26 mouse cellular contexts compared by ENCODE assay signal in the genomic region with DNA sequence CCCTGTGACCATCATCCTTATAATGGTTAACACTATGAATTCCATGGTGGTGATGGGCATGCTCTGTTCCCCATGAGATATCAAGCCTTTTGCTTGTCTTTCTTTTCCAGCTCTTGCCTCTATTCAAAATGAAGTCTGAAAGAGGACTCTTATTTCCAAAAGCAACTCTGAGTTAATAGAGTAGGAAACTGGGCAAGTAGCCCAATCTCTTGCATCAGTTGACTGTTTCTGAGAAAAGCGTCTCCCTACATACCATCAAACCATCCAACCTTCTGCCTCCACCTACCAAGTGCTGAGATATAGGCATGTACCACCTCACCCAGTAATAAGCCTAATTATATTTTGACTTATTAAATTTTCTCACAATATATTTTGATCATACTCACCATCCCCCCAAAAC.
A peak's percentile ranks its signal among the peaks of the same experiment; 100 is the strongest.
DNase-seq lines count a peak whose midpoint lies in the region; ATAC-seq and TF ChIP-seq lines count a peak whose summit lies in the region.
"Had no signal": no experiment of that assay in that cellular context is flagged by ENCODE, and none has a peak within 500 bp of the region (broad histone marks: within the 10 kb centered on the region; RNA-seq: fewer than 3 reads in every experiment).

No protein-coding gene starts in this region.

- no peak for TF ChIP-seq POLR2A in embryonic fibroblast, embryonic 13.5 days (IDR thresholded peaks at IDR 0.05; ENCODE audit: low read depth, low read length)

- H3K27ac ChIP-seq in forebrain, embryonic 14.5 days (ENCODE audit: low read depth, low read length) = no peak overlapping the region
- no peak overlapping the region for H3K27ac ChIP-seq in forebrain, embryonic 11.5 days (ENCODE audit: low read depth, low read length)
- H3K27ac ChIP-seq in lung, embryonic 14.5 days (ENCODE audit: low read depth) = no peak overlapping the region
- H3K27ac ChIP-seq in embryonic fibroblast, embryonic 13.5 days (ENCODE audit: insufficient read depth, low read length) = peak overlapping the region; percentile 73
- H3K27ac ChIP-seq: embryonic facial prominence, embryonic 13.5 days; forebrain, embryonic 15.5 days; heart, adult 2 months; heart, embryonic 15.5 days; hindbrain, embryonic 10.5 days; hindbrain, embryonic 14.5 days had no signal

- H3K27me3 ChIP-seq in forebrain, embryonic 14.5 days (replicated peaks; ENCODE audit: control insufficient read depth, insufficient read depth, low read length) = no peaks in the 10 kb centered on the region
- no peaks in the 10 kb centered on the region for H3K27me3 ChIP-seq in forebrain, embryonic 11.5 days (ENCODE audit: control insufficient read depth, insufficient read depth, low read length)
- H3K27me3 ChIP-seq in lung, embryonic 14.5 days (ENCODE audit: insufficient read depth, low read length) = no peaks in the 10 kb centered on the region
- H3K27me3 ChIP-seq: embryonic facial prominence, embryonic 13.5 days; forebrain, embryonic 15.5 days; heart, embryonic 15.5 days had no signal

- no peaks in the 10 kb centered on the region for H3K9me3 ChIP-seq in forebrain, embryonic 14.5 days (replicated peaks; ENCODE audit: control insufficient read depth, low read length)
- H3K9me3 ChIP-seq in forebrain, embryonic 11.5 days (ENCODE audit: control insufficient read depth, low read length) = no peaks in the 10 kb centered on the region
- no peaks in the 10 kb centered on the region for H3K9me3 ChIP-seq in lung, embryonic 14.5 days (ENCODE audit: low read depth, low read length)
- H3K9me3 ChIP-seq: embryonic facial prominence, embryonic 13.5 days; forebrain, embryonic 15.5 days; G1E; heart, embryonic 15.5 days; hindbrain, embryonic 10.5 days had no signal

- no peak for ATAC-seq in forebrain, embryonic 14.5 days
- no peak for ATAC-seq in forebrain, embryonic 11.5 days (replicated peaks; ENCODE audit: low FRiP score)
- ATAC-seq in lung, embryonic 14.5 days (ENCODE audit: insufficient read depth) = no peak
- ATAC-seq: CD4-positive, CD25-positive, alpha-beta regulatory T cell, adult 4 months; forebrain, embryonic 15.5 days; inflammation-experienced regulatory T-cells, adult 6 months had no signal

- no peak overlapping the region for H3K4me3 ChIP-seq in forebrain, embryonic 14.5 days (ENCODE audit: low read depth, low read length)
- H3K4me3 ChIP-seq in forebrain, embryonic 11.5 days (ENCODE audit: low read depth, low read length) = no peak overlapping the region
- H3K4me3 ChIP-seq in lung, embryonic 14.5 days (ENCODE audit: low read depth, low read length) = no peak overlapping the region
- H3K4me3 ChIP-seq in embryonic fibroblast, embryonic 13.5 days (ENCODE audit: insufficient read depth, low read length) = no peak overlapping the region
- H3K4me3 ChIP-seq: embryonic facial prominence, embryonic 13.5 days; forebrain, embryonic 15.5 days; heart, adult 2 months; heart, embryonic 15.5 days; hindbrain, embryonic 10.5 days had no signal

- H3K36me3 ChIP-seq in forebrain, embryonic 14.5 days (ENCODE audit: control insufficient read depth, insufficient read depth, low read length) = no peaks in the 10 kb centered on the region
- no peaks in the 10 kb centered on the region for H3K36me3 ChIP-seq in forebrain, embryonic 11.5 days (ENCODE audit: control insufficient read depth, insufficient read depth, low read length)
- H3K36me3 ChIP-seq in lung, embryonic 14.5 days (ENCODE audit: insufficient read depth) = no peaks in the 10 kb centered on the region
- H3K36me3 ChIP-seq: embryonic facial prominence, embryonic 13.5 days; forebrain, embryonic 15.5 days; G1E; heart, embryonic 15.5 days; hindbrain, embryonic 10.5 days had no signal

- no peak overlapping the region for H3K9ac ChIP-seq in forebrain, embryonic 14.5 days (ENCODE audit: low read length)
- no peak overlapping the region for H3K9ac ChIP-seq in forebrain, embryonic 11.5 days (ENCODE audit: low read length)
- no peak overlapping the region for H3K9ac ChIP-seq in lung, embryonic 14.5 days
- H3K9ac ChIP-seq: embryonic facial prominence, embryonic 13.5 days; forebrain, embryonic 15.5 days; heart, embryonic 15.5 days; hindbrain, embryonic 14.5 days had no signal

- 51% methylated on average over 1 of the region's 1 CpGs for WGBS in forebrain, embryonic 14.5 days
- 93% methylated on average over 1 of the region's 1 CpGs for WGBS in forebrain, embryonic 11.5 days
- 85% methylated on average over 1 of the region's 1 CpGs for WGBS in lung, embryonic 14.5 days

- TF ChIP-seq CTCF in lung, embryonic 14.5 days (IDR thresholded peaks at IDR 0.05; ENCODE audit: low read depth) = no peak
- TF ChIP-seq CTCF in embryonic fibroblast, embryonic 13.5 days (IDR thresholded peaks at IDR 0.05; ENCODE audit: borderline replicate concordance, insufficient read depth, low read length) = no peak

- DNase-seq in forebrain, embryonic 14.5 days (ENCODE audit: low spot score) = peak; percentile 37
- no peak for DNase-seq in forebrain, embryonic 11.5 days (ENCODE audit: low spot score)
- peak; percentile 25 for DNase-seq in kidney, adult 9 months
- no peak for DNase-seq in kidney, adult 11 months
- peak; percentile 46 for DNase-seq in lung, embryonic 14.5 days
- DNase-seq in lung, postnatal 14 days = no peak
- DNase-seq in layer of hippocampus, postnatal 10 days (ENCODE audit: low spot score in 2 of 2) = no peak
- DNase-seq: adrenal gland, adult 2 months; adrenal gland, postnatal 25 days; B cell, adult 2 months; cerebellum, adult 11 months; cerebellum, adult 8-10 months; cerebellum, postnatal 25 days; gastrocnemius, postnatal 10 days; heart, adult 2 months; heart, postnatal 14 days had no signal

- no peak overlapping the region for H3K4me2 ChIP-seq in forebrain, embryonic 14.5 days (ENCODE audit: low read length)
- no peak overlapping the region for H3K4me2 ChIP-seq in forebrain, embryonic 11.5 days (ENCODE audit: low read depth, low read length, severe bottlenecking)
- H3K4me2 ChIP-seq in lung, embryonic 14.5 days = no peak overlapping the region
- H3K4me2 ChIP-seq: embryonic facial prominence, embryonic 13.5 days; forebrain, embryonic 15.5 days; heart, embryonic 11.5 days; heart, embryonic 15.5 days; hindbrain, embryonic 14.5 days had no signal

- no peaks in the 10 kb centered on the region for H3K4me1 ChIP-seq in forebrain, embryonic 14.5 days (ENCODE audit: control insufficient read depth, insufficient read depth, low read length)
- H3K4me1 ChIP-seq in forebrain, embryonic 11.5 days (replicated peaks; ENCODE audit: control insufficient read depth, insufficient read depth, low read length) = no peaks in the 10 kb centered on the region
- no peaks in the 10 kb centered on the region for H3K4me1 ChIP-seq in lung, embryonic 14.5 days (ENCODE audit: insufficient read depth)
- H3K4me1 ChIP-seq in embryonic fibroblast, embryonic 13.5 days (ENCODE audit: control insufficient read depth, insufficient read depth, low read length) = no peaks in the 10 kb centered on the region
- H3K4me1 ChIP-seq: embryonic facial prominence, embryonic 13.5 days; forebrain, embryonic 15.5 days; hindbrain, embryonic 10.5 days had no signal

Comparison
In these comparisons a context has a peak if more than half of its experiments do, and no peak if none do; other contexts are left out.
1. DNase-seq: peak in forebrain, embryonic 14.5 days (single experiment), kidney, adult 9 months (single experiment) and lung, embryonic 14.5 days (single experiment); none in forebrain, embryonic 11.5 days (single experiment), kidney, adult 11 months (single experiment), lung, postnatal 14 days (single experiment) and layer of hippocampus, postnatal 10 days (0 of 2).